Mouse (Mus musculus) heart, adult 18-20 months (tissue): ENCODE data around the gene Epha8. TPM values are rescaled to one million over a fixed set of nuclear protein-coding genes. Genes with fewer than 3 reads are reported as not detected.
A peak's percentile ranks its signal among the peaks of the same experiment; 100 is the strongest.

Experiments used
- DNase-seq, 2 experiments: peaks; one replicate each; pipeline ENCODE4 v3.0.0; 2021 to 2022; ENCODE audit warnings: mixed read lengths in 1 of 2
- total RNA-seq, 2 experiments: library from RNA; stranded (reverse); gene quantifications; 2 replicates each; pipeline ENCODE4 v1.2.3; 2021

Epha8 gene
- total RNA-seq, 2 experiments from 2014 or later: 0.07 TPM; not detected in 1

- DNase-seq: no peak
Observed at GRCm38 (mm10) chr4:136954562-136954961, 2.1 kb downstream of the Epha8 start.

GRCm38 (mm10) chr4:136949266-136949989, 7.2 kb downstream of the Epha8 start:
- peak; percentile 13 to 18 for DNase-seq

GRCm38 (mm10) chr4:136945397-136945796, 11.2 kb downstream of the Epha8 start:
- no peak for DNase-seq

- DNase-seq: no peak
Observed at GRCm38 (mm10) chr4:136944558-136945350, 11.9 kb downstream of the Epha8 start.

- no peak for DNase-seq
Observed at GRCm38 (mm10) chr4:136943175-136943574, 13.4 kb downstream of the Epha8 start.

- DNase-seq: peak; percentile 28 to 45
Observed at GRCm38 (mm10) chr4:136942761-136943160, 13.9 kb downstream of the Epha8 start.

GRCm38 (mm10) chr4:136937935-136938334, 18.7 kb downstream of the Epha8 start:
- DNase-seq: no peak

GRCm38 (mm10) chr4:136937344-136937743, 19.3 kb downstream of the Epha8 start:
- DNase-seq: no peak

- no peak for DNase-seq
Observed at GRCm38 (mm10) chr4:136934746-136935613, 21.6 kb downstream of the Epha8 start.

GRCm38 (mm10) chr4:136930474-136930873, 26.1 kb downstream of the Epha8 start:
- DNase-seq: no peak

- peak in 1 of 2 experiments; percentile 13 for DNase-seq
Observed at GRCm38 (mm10) chr4:136928928-136929327, 27.7 kb downstream of the Epha8 start.

GRCm38 (mm10) chr4:136925804-136926203, 30.8 kb downstream of the Epha8 start:
- DNase-seq: no peak

- peak; percentile 30 to 83 for DNase-seq
Observed at GRCm38 (mm10) chr4:136924529-136924928, 32.1 kb downstream of the Epha8 start.

- DNase-seq: no peak
Observed at GRCm38 (mm10) chr4:136919526-136919925, 37.1 kb downstream of the Epha8 start.

GRCm38 (mm10) chr4:136918834-136919233, 37.8 kb downstream of the Epha8 start:
- no peak for DNase-seq

GRCm38 (mm10) chr4:136917165-136917524, 39.5 kb downstream of the Epha8 start:
- DNase-seq: no peak

GRCm38 (mm10) chr4:136916359-136917164, 40.1 kb downstream of the Epha8 start:
- no peak for DNase-seq

GRCm38 (mm10) chr4:136912841-136913240, 43.8 kb downstream of the Epha8 start:
- no peak for DNase-seq

- DNase-seq: no peak
Observed at GRCm38 (mm10) chr4:136911804-136912203, 44.8 kb downstream of the Epha8 start.

- no peak for DNase-seq
Observed at GRCm38 (mm10) chr4:136911211-136911646, 45.4 kb downstream of the Epha8 start.

GRCm38 (mm10) chr4:136907809-136908208, 48.8 kb downstream of the Epha8 start:
- no peak for DNase-seq

- DNase-seq: peak in 1 of 2 experiments; percentile 59
Observed at GRCm38 (mm10) chr4:136907033-136907432, 49.6 kb downstream of the Epha8 start.
